Mouse (Mus musculus): ENCODE measurements around the gene Reep3. TPM values are rescaled to one million over a fixed set of nuclear protein-coding genes. Genes with fewer than 3 reads are reported as not detected.

Reep3 gene
- 32.4 and 32.8 TPM in 2 replicates for polyA plus RNA-seq (2014; fragmentation: Nextera tagmentation; extraction: Ambion mirVana)

DNA sequence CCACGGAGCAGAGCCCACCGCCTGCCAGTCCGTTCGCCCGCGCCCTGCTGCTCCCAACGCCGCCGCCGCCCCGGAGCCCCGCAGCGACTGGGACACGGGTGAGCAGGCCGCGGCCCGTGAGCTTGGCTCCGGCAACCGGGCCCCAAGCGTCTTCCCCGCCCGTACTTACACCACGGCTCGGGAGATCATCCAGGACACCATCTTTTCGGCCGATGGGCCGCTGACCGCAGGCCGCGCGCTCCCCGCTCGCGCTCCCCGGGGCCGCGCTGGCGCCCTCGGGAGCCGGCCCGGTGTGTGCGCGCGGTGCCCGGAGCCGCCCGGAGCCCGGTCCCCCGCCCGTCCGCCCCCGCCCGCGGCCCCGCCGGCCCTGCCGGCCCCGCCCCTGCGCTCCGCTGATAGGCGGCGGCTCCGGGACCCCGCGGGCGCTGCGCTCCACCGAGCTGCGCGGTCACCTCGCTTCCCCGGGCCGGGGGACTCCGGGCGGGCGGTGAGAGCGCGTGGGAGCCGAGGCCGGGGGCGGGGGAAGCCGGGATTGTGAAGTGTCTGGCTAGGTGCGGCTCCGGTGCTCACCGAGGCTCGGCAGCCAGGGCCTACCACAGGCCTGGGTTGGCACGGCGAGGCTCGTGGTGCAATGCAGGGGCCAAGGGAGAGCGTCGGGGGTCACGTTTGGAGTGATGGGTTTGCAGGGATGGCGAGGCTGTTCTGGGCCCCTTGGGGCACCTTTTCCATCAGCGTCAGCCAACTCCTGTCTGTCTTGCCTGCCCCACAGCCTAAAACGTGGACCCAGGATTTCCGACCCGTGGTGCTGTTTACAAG is at the start of gene Reep3:
TSS of gene Reep3 (minus strand) at position 325 of the 816 bp plus-strand sequence.
- Histone ChIP-seq H3K9ac (peak within 1 kb of the TSS; percentile 100), H3K27ac (peak within 1 kb of the TSS; percentile 100), H3K27me3 (ENCODE audit: control insufficient read depth, insufficient read depth, low read length) (no peaks in the 10 kb centered on the region), H3K36me3 (replicated peaks; ENCODE audit: control insufficient read depth, insufficient read depth) (no peaks in the 10 kb centered on the region), H3K4me2 (replicated peaks) (peak within 1 kb of the TSS; percentile 66), H3K4me3 (replicated peaks; ENCODE audit: low read length) (peak within 1 kb of the TSS; percentile 91), H3K9me3 (ENCODE audit: control insufficient read depth, low read length) (no peaks in the 10 kb centered on the region), H3K4me1 (replicated peaks; ENCODE audit: control insufficient read depth, insufficient read depth, low read length) (peaks cover 42% of the 10 kb centered on the region)
- 1% methylated on average over 80 of the region's 97 CpGs for WGBS
- ATAC-seq (ENCODE audit: low FRiP score) (peak; percentile 83), DNase-seq (ENCODE audit: low spot score) (peak; percentile 60)

DNA sequence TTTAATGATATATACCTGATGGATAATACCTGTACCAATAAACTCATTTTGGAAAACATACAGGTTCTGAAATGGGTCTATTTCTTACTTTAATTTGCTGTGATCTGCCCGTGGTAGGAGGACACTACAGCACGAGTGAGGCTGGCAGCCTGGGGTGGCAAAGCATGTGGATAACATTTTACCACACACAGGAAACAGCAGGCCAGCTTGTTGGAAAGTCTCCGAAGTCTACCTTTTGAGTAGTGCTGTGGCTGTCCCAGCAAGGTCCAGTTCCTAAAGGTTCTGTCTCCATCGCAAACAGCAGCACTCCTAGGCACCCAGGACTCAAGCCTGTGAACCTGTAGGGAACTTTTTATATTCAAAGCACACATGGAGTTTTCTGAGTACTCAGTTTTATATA is 48.9 kb upstream of the Reep3 start:
- H3K9me3 ChIP-seq (ENCODE audit: control insufficient read depth, low read length): no peaks in the 10 kb centered on the region
- WGBS: 88% methylated on average over 4 of the region's 4 CpGs
- no peak for ATAC-seq (ENCODE audit: low FRiP score)
- no peak overlapping the region for H3K4me2 ChIP-seq (replicated peaks)
- no peak overlapping the region for H3K27ac ChIP-seq
- no peaks in the 10 kb centered on the region for H3K4me1 ChIP-seq (replicated peaks; ENCODE audit: control insufficient read depth, insufficient read depth, low read length)
- H3K36me3 ChIP-seq (replicated peaks; ENCODE audit: control insufficient read depth, insufficient read depth): no peaks in the 10 kb centered on the region
- H3K4me3 ChIP-seq (replicated peaks; ENCODE audit: low read length): no peak overlapping the region
- H3K27me3 ChIP-seq (ENCODE audit: control insufficient read depth, insufficient read depth, low read length): no peaks in the 10 kb centered on the region
- no peak overlapping the region for H3K9ac ChIP-seq
- DNase-seq (ENCODE audit: low spot score): no peak

DNA sequence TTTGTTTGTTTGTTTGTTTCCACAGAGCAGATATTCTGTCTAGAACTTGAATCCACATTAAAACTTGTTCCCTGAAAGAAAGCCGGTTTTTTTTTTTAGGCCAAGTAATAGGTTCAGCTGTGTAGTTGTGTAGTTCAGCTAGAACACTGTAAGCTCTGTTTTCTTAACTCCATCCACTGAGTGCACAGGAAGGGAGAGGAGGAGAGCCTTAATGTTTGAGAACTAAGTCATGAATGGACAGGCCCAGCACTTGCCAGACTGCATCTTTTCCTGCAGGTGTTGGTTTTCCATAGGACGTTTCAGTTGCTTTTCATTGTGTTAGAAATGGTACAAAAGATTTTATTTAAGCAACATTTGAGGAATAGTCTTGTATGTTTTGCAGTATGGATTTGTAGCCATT is 47.5 kb upstream of the Reep3 start:
- no peaks in the 10 kb centered on the region for H3K36me3 ChIP-seq (replicated peaks; ENCODE audit: control insufficient read depth, insufficient read depth)
- no peaks in the 10 kb centered on the region for H3K27me3 ChIP-seq (ENCODE audit: control insufficient read depth, insufficient read depth, low read length)
- no peak overlapping the region for H3K27ac ChIP-seq
- WGBS: 79% methylated on average over 2 of the region's 2 CpGs
- H3K4me3 ChIP-seq (replicated peaks; ENCODE audit: low read length): no peak overlapping the region
- H3K4me1 ChIP-seq (replicated peaks; ENCODE audit: control insufficient read depth, insufficient read depth, low read length): no peaks in the 10 kb centered on the region
- no peak overlapping the region for H3K4me2 ChIP-seq (replicated peaks)
- ATAC-seq (ENCODE audit: low FRiP score) (no peak), DNase-seq (ENCODE audit: low spot score) (no peak)
- H3K9ac ChIP-seq: no peak overlapping the region
- H3K9me3 ChIP-seq (ENCODE audit: control insufficient read depth, low read length): no peaks in the 10 kb centered on the region

DNA sequence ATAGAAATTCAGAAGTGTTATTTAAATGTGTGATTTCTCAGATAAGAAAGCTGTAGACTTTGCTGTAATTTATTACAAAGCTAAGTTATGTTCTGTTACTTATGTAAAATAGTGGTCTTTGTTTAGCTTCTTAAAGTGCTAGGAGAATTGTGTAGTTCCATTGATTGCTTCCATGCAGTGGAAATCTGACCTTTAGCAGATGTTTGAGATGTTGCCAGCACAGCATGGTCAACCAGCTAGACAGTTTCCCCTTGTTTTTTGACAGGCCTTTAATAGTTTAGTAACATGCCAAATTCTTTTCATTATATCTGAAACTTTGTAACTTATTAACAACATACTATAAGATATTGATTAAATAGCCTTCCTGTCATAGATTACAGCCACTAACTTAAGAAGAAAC is 46.9 kb upstream of the Reep3 start:
- no peak overlapping the region for H3K4me2 ChIP-seq (replicated peaks)
- ATAC-seq (ENCODE audit: low FRiP score): no peak

DNA sequence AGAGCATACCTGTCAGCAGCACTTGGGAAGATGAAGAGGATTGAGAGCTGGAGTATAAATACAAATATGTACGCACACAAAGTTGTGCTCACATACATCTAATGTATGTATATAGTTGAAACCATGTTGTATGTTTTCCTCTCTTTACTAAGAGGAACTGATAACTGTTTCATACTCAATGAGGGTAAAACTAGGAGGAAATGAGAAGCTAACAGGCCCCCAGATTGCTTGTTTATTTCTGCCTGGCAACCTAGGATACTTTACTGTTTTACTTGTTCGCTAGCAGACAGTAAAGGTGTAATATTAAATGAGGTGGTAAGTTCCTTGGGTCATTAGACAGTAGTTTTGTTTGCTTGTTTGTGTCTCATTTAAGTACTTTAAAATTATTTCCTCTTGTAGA is 40.7 kb upstream of the Reep3 start:
- H3K4me2 ChIP-seq (replicated peaks): no peak overlapping the region
- 97% methylated on average over 2 of the region's 2 CpGs for WGBS
- no peak overlapping the region for H3K27ac ChIP-seq
- no peak for ATAC-seq (ENCODE audit: low FRiP score)
- 0 out of 2 replicates have a peak, but pooled peaks cover 5% of the 10 kb centered on the region for H3K4me1 ChIP-seq (replicated peaks; ENCODE audit: control insufficient read depth, insufficient read depth, low read length)
- no peaks in the 10 kb centered on the region for H3K36me3 ChIP-seq (replicated peaks; ENCODE audit: control insufficient read depth, insufficient read depth)
- no peaks in the 10 kb centered on the region for H3K27me3 ChIP-seq (ENCODE audit: control insufficient read depth, insufficient read depth, low read length)
- DNase-seq (ENCODE audit: low spot score): no peak
- H3K9me3 ChIP-seq (ENCODE audit: control insufficient read depth, low read length): no peaks in the 10 kb centered on the region
- H3K4me3 ChIP-seq (replicated peaks; ENCODE audit: low read length): no peak overlapping the region
- H3K9ac ChIP-seq: no peak overlapping the region

More for the DNA sequence above, 46.9 kb upstream of the Reep3 start:
- Histone ChIP-seq H3K27ac (no peak overlapping the region), H3K9ac (no peak overlapping the region), H3K27me3 (ENCODE audit: control insufficient read depth, insufficient read depth, low read length) (no peaks in the 10 kb centered on the region), H3K36me3 (replicated peaks; ENCODE audit: control insufficient read depth, insufficient read depth) (no peaks in the 10 kb centered on the region), H3K4me1 (replicated peaks; ENCODE audit: control insufficient read depth, insufficient read depth, low read length) (no peaks in the 10 kb centered on the region), H3K4me3 (replicated peaks; ENCODE audit: low read length) (no peak overlapping the region), H3K9me3 (ENCODE audit: control insufficient read depth, low read length) (no peaks in the 10 kb centered on the region)
- DNase-seq (ENCODE audit: low spot score): no peak

DNA sequence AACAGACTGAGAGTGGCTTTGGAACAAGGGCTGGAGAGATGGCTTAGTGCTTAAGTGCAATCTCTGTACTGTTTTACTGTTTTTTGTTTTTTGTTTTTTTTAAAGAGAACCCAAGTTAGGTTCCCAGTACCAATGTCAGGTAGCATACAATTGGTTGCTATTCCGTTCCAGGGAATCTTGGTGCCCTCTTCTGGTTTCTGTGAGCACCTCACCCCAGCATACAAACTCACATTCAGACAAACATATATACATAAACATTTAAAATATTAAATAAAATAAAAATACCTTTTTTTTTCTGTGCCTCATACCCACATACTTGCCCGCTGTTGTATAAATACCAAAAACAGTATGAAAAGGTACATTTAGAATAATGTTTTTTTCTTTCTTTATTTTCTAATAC is 37.6 kb upstream of the Reep3 start:
- Histone ChIP-seq H3K9me3 (ENCODE audit: control insufficient read depth, low read length) (no peaks in the 10 kb centered on the region), H3K27me3 (ENCODE audit: control insufficient read depth, insufficient read depth, low read length) (no peaks in the 10 kb centered on the region), H3K36me3 (replicated peaks; ENCODE audit: control insufficient read depth, insufficient read depth) (no peaks in the 10 kb centered on the region), H3K27ac (no peak overlapping the region), H3K4me1 (replicated peaks; ENCODE audit: control insufficient read depth, insufficient read depth, low read length) (peaks cover 5% of the 10 kb centered on the region; the same call in 1 of the 2 replicates), H3K4me2 (replicated peaks) (no peak overlapping the region), H3K9ac (no peak overlapping the region), H3K4me3 (replicated peaks; ENCODE audit: low read length) (no peak overlapping the region)
- no peak for ATAC-seq (ENCODE audit: low FRiP score)
- 97% methylated on average over 2 of the region's 2 CpGs for WGBS
- DNase-seq (ENCODE audit: low spot score): no peak

DNA sequence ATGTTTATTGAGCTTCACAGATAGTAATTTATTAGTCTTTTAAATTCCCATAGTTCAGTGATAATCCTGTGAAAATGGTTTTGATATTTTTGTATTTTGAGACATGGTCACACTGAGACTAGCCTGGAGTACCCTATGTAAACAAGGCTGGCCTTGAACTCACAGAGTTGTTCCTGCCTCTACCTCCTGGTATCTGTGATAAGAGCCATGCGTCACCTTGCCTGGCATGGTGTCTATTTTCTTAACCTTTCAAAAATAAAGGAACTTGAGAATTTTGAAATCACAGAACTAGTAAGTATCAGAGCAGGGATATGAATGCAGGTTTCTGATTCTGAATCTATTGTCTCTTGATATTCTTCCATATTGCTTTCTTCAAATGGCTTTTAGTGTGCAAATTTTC is 35.0 kb upstream of the Reep3 start:
- H3K4me1 ChIP-seq (replicated peaks; ENCODE audit: control insufficient read depth, insufficient read depth, low read length): peaks cover 19% of the 10 kb centered on the region
- H3K4me2 ChIP-seq (replicated peaks): no peak overlapping the region
- 89% methylated on average over 1 of the region's 1 CpGs for WGBS
- DNase-seq (ENCODE audit: low spot score): no peak
- H3K36me3 ChIP-seq (replicated peaks; ENCODE audit: control insufficient read depth, insufficient read depth): no peaks in the 10 kb centered on the region
- no peaks in the 10 kb centered on the region for H3K27me3 ChIP-seq (ENCODE audit: control insufficient read depth, insufficient read depth, low read length)
- ATAC-seq (ENCODE audit: low FRiP score): no peak
- H3K9ac ChIP-seq: no peak overlapping the region
- no peaks in the 10 kb centered on the region for H3K9me3 ChIP-seq (ENCODE audit: control insufficient read depth, low read length)
- H3K4me3 ChIP-seq (replicated peaks; ENCODE audit: low read length): no peak overlapping the region
- no peak overlapping the region for H3K27ac ChIP-seq

DNA sequence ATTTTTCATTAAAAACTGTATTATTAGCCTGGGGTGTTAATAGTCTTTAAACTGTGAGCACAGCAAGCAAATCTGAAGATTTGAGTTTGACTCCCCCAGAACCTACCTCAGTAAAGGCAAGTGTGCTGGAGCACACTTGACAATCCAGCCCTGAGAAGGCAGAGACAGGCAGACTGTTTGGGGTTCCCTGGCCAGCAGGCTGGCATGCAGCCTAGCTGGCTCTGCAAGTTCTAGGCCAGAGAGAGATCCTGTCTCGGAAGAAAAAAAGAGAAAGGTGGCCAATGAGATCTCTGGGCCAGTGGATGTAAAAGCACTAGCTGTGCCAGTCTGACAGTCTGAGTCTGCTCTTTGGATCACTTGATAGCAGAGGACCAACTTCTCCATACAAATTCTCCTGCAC is 32.8 kb upstream of the Reep3 start:
- H3K4me1 ChIP-seq (replicated peaks; ENCODE audit: control insufficient read depth, insufficient read depth, low read length): peaks cover 23% of the 10 kb centered on the region
- H3K4me2 ChIP-seq (replicated peaks): no peak overlapping the region
- WGBS: 55% methylated on average over 1 of the region's 1 CpGs
- H3K9ac ChIP-seq: no peak overlapping the region
- no peaks in the 10 kb centered on the region for H3K36me3 ChIP-seq (replicated peaks; ENCODE audit: control insufficient read depth, insufficient read depth)
- no peaks in the 10 kb centered on the region for H3K9me3 ChIP-seq (ENCODE audit: control insufficient read depth, low read length)
- H3K27ac ChIP-seq: no peak overlapping the region
- DNase-seq (ENCODE audit: low spot score) (no peak), ATAC-seq (ENCODE audit: low FRiP score) (no peak)
- no peak overlapping the region for H3K4me3 ChIP-seq (replicated peaks; ENCODE audit: low read length)
- no peaks in the 10 kb centered on the region for H3K27me3 ChIP-seq (ENCODE audit: control insufficient read depth, insufficient read depth, low read length)

DNA sequence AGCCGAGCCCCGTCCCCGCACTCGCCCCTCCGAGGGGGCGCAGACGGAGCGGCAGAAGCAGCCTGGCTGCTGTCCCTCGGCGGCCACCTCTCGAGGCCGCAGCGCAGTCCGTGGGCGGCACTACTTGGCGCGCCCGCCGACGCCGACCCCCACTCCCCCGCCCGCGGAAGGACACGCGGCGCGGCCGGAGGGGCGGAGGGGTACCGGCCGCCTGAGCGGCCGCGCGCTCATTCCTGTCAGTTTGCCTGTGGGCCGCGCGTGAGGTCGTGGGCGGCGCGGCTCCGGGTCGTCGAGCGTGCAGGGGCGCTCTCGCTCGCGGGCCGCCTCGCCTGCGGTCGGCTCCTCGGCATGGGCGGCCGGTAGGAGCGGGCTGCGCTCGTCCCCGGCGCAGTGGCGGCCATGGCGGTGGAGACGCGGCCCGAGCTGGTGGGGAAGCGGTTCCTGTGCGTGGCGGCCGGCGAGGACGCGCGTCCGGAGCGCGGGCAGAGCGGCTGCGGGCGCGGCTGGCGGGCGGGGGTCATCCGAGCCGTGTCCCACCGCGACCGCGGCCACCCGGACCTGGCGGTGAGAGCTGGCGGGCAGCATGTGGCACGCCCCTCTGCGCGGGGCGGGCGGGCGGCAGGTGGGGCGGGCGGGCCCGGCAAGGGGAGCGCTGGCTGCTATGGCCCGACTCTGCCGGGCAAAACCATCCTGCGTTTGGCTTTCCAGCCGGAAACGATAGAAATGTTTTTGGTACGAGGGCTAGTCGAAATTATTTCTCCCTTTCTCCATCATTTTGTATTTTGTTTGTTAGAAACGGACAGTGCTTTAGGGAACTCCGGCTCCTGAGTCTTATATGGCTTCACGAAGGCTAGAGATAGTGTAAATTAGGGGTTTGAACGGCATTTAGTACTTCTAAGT is 30.4 kb upstream of the Reep3 start:
- peak overlapping the region; percentile 93 for H3K4me3 ChIP-seq (replicated peaks; ENCODE audit: low read length)
- ATAC-seq (ENCODE audit: low FRiP score) (peak; percentile 84), DNase-seq (ENCODE audit: low spot score) (peak; percentile 67)
- 1% methylated on average over 101 of the region's 115 CpGs for WGBS
- H3K36me3 ChIP-seq (replicated peaks; ENCODE audit: control insufficient read depth, insufficient read depth): no peaks in the 10 kb centered on the region
- H3K27ac ChIP-seq: peak overlapping the region; percentile 92
- peak overlapping the region; percentile 91 for H3K9ac ChIP-seq
- H3K9me3 ChIP-seq (ENCODE audit: control insufficient read depth, low read length): no peaks in the 10 kb centered on the region
- peaks cover 23% of the 10 kb centered on the region for H3K4me1 ChIP-seq (replicated peaks; ENCODE audit: control insufficient read depth, insufficient read depth, low read length)
- peak overlapping the region; percentile 83 for H3K4me2 ChIP-seq (replicated peaks)
- H3K27me3 ChIP-seq (ENCODE audit: control insufficient read depth, insufficient read depth, low read length): no peaks in the 10 kb centered on the region

Measured in hindbrain, embryonic 14.5 days (tissue).